Mouse (Mus musculus) stomach, embryonic 14.5 days (tissue): ENCODE results near the gene AY761185. TPM values are rescaled to one million over a fixed set of nuclear protein-coding genes. Genes with fewer than 3 reads are reported as not detected.

ENCODE experiments used
- polyA plus RNA-seq: library from polyadenylated mRNA; unstranded; fragments of >200 nt; fragmentation: Nextera tagmentation; extraction: Ambion mirVana; gene quantifications from 2 replicates; pipeline ENCODE4 v1.2.1, GENCODE M21; 2014

AY761185 gene
- polyA plus RNA-seq, 1 experiment from 2014 or later = not detected

Other genes with a start within 250 kb of the AY761185 start
- not detected in 2 replicates for gene Defb33, start 52.0 kb downstream of the AY761185 start, polyA plus RNA-seq
- gene Gm15056, start 42.1 kb downstream of the AY761185 start, polyA plus RNA-seq = not detected in 2 replicates
- not detected in 2 replicates for gene Gm6040, start 22.6 kb downstream of the AY761185 start, polyA plus RNA-seq
- not detected in 2 replicates for gene Defa21, start 80.8 kb upstream of the AY761185 start, polyA plus RNA-seq
- gene Defa23, start 110.3 kb upstream of the AY761185 start, polyA plus RNA-seq = not detected in 2 replicates
- not detected in 2 replicates for gene Defa35, start 120.3 kb upstream of the AY761185 start, polyA plus RNA-seq
- not detected in 2 replicates for gene Defa25, start 139.7 kb upstream of the AY761185 start, polyA plus RNA-seq
- gene Gm14851, start 151.3 kb upstream of the AY761185 start, polyA plus RNA-seq = not detected in 2 replicates
- gene Defa30, start 189.9 kb upstream of the AY761185 start, polyA plus RNA-seq = not detected in 2 replicates
- gene Defa22, start 217.6 kb upstream of the AY761185 start, polyA plus RNA-seq = not detected in 2 replicates
- gene Defa31, start 246.9 kb upstream of the AY761185 start, polyA plus RNA-seq = not detected in 2 replicates